Mouse (Mus musculus): ENCODE measurements around the gene Slc16a10.

The Slc16a10 gene

GRCm38 (mm10) chr10:40141864-40142523, at the start of gene Slc16a10:
Gene Slc16a10 (minus strand): TSS chr10:40142258.
- peak; percentile 86 for DNase-seq (ENCODE audit: low spot score)

GRCm38 (mm10) chr10:40191338-40191979, 49.4 kb upstream of the Slc16a10 start:
- no peak for DNase-seq (ENCODE audit: low spot score)

DNA sequence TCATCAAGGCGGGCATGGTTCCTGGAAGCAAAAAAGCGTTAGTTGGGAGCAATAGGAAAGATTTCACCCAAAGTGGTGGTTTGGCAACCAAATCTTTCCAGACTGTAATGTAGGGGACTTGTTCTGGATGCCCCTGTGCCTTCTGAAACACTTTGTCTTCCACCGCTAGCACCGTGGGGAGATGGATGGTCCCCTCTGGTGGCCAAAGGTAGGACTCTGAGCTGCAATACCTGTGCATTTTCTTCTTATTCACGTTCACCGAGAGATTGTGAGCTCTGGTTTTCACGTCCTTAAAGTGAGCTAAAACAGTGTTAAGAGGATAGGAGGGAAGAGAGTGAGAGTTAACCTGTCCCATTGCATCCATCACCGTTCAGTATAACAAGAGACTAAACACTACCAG, 48.8 kb upstream of the Slc16a10 start:
- no peak for DNase-seq (ENCODE audit: low spot score)

GRCm38 (mm10) chr10:40189689-40190088, 47.6 kb upstream of the Slc16a10 start:
- no peak for DNase-seq (ENCODE audit: low spot score)

DNA sequence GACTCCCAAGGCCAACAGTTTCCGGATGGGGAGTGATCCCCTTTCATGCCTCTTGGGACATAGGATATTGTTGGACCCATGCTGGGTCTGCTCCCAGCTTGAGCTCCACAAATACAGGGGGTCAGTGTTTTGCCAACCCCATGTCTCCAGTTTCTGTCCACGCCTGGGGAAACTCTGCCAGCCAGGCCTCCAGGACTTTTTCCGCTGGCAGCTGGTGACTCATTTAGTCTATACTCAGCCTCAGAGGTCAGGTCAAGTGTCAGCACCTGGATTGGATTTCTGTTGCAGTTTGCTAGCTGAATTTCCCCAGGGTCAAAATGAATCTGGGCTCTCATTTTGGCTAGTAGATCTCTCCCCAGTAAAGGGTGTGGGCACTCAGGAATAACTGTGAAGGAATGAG, 46.8 kb upstream of the Slc16a10 start:
- no peak for DNase-seq (ENCODE audit: low spot score)

- DNase-seq (ENCODE audit: low spot score) = no peak
These were observed 43.9 kb upstream of the Slc16a10 start for GRCm38 (mm10) chr10:40185956-40186355.

DNA sequence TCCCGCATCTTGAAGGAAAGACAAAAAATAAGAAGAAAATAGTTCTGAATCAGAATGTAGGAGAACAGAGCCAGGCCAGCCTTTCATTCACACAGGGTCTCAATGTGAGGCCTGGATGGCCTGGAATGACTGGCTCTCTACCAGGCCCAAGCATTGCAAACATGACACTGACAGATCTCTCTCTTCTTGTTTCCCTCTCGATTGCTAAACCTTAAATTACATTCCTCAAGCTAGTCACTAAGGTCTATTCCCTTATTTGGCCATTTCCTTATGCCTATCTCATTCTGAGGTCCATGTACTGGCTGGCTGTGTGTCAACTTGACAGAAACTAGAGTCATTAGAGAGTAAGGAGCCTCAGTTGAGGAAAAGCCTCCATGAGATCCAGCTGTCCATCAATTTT, 38.0 kb upstream of the Slc16a10 start:
- no peak for DNase-seq (ENCODE audit: low spot score)

- no peak for DNase-seq (ENCODE audit: low spot score)
These were observed 37.1 kb upstream of the Slc16a10 start for GRCm38 (mm10) chr10:40179142-40179541.

DNA sequence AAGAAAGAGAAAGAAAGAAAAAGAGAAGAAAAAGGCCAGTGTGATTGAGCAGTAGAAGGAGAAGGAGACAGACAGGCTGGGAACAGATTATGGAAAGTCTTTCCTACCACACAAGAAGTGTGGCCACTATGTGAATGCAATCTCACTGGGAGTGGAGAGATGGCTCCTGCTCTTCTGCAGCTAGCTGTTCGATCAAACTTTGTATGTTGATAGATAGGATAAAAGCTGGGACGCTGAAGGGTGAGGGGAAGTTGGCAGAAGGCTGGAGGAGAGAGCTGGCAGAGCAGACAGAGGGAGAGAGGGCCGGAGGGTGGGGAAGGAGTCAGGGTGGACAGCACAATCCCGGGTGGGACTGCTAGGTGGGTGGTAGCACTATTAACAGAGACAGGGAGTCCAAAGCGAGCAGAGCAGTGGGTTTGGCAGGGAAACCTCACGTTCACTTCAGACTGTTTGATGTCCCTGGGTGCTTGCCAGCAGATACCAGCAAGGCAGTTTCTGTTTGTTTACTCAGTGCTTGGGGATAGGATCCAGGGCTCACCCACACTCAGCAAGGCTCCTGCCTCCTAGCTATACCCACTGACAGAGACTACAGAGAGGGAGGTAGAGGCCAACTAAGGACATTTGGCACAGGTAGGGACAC, 35.4 kb upstream of the Slc16a10 start:
- no peak for DNase-seq (ENCODE audit: low spot score)

DNA sequence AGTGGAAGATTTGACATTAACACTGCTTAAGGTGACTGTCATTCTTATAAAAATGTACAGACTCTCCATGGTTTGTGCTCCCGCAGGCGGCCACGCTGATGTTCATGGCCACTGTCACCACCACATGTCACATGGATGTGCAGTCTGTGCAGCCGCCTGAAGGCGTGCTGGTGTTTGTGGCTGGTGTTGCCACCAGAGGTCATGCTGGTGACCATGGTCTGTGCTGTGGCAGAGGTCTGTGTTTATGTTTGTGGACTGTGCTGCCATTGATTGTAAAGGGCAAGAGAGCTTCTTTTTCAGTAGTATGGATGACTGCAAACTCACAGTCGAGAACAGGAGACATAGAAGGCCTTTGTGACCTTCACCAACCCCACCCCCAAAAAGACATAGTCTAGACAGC, 30.1 kb upstream of the Slc16a10 start:
- DNase-seq (ENCODE audit: low spot score) = no peak

DNA sequence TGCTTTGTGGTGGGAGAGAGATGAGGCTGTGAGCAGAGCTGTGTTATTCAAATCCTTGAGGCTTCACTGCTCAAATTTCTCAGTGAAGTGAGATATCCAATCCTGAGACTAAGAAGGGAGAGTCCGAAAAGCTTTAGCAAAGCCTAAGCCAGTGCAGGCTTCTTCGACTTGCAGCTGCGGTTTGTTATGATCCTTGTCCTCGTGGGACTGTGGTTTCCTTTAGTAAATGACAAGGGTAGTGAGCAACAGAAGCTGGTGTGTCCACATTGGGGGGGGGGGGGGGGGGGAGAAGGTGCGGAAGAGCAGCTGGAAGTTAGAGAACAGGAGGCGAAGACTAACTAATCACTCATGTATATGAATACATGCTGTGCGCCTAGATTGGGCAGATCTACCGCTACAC, 29.2 kb upstream of the Slc16a10 start:
- no peak for DNase-seq (ENCODE audit: low spot score)

- no peak for DNase-seq (ENCODE audit: low spot score)
These were observed 28.1 kb upstream of the Slc16a10 start for GRCm38 (mm10) chr10:40170141-40170558.

- DNase-seq (ENCODE audit: low spot score) = no peak
These were observed 27.5 kb upstream of the Slc16a10 start for GRCm38 (mm10) chr10:40169566-40169965.

- no peak for DNase-seq (ENCODE audit: low spot score)
These were observed 27.0 kb upstream of the Slc16a10 start for GRCm38 (mm10) chr10:40169088-40169487.

GRCm38 (mm10) chr10:40164421-40165386, 22.6 kb upstream of the Slc16a10 start:
- no peak for DNase-seq (ENCODE audit: low spot score)

GRCm38 (mm10) chr10:40163914-40164313, 21.9 kb upstream of the Slc16a10 start:
- no peak for DNase-seq (ENCODE audit: low spot score)

DNA sequence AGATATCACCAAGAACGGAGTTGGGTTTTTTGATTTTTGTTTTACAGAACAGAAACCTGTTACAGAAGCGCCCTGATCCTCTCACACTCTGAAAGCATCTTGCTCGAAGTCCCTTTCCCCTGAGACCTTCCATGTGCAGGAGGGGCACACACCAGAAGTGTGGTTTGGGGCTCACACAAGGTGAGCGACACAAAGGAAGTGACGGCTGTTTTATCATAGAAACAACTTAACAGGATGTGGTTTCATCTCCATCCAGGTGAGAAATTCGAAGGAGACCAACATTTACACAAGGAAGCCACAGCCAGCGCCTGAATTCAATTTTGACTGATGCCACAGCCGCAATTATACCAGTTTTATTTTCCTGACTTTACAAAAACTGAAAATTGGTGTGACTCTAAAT, 21.3 kb upstream of the Slc16a10 start:
- DNase-seq (ENCODE audit: low spot score) = no peak

GRCm38 (mm10) chr10:40161701-40162255, 19.7 kb upstream of the Slc16a10 start:
- DNase-seq (ENCODE audit: low spot score) = no peak

DNA sequence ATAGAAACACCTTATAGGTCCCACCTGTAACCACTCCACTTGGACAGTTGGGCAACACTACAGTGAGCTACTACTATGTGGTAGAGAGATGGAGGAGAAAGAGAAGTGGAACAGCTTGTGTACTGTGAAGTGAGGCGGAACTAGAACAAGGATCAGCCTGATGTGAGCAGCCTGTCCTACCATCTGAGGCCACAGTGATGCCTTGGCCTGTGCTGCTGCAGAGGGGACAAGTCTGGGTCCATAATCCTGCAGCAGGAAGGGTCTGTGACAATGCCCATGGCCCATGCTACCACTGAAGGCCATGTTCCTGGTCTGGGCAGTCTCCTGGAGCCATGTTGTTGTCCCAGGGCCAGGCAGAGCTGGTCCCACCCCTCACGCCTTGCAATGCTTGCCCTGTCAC, 19.2 kb upstream of the Slc16a10 start:
- DNase-seq (ENCODE audit: low spot score) = no peak

GRCm38 (mm10) chr10:40152550-40152857, 10.4 kb upstream of the Slc16a10 start:
- no peak for DNase-seq (ENCODE audit: low spot score)

GRCm38 (mm10) chr10:40151852-40152549, 9.9 kb upstream of the Slc16a10 start:
- no peak for DNase-seq (ENCODE audit: low spot score)
